ENCODE assay signal across 24 mouse cellular contexts in the genomic region with DNA sequence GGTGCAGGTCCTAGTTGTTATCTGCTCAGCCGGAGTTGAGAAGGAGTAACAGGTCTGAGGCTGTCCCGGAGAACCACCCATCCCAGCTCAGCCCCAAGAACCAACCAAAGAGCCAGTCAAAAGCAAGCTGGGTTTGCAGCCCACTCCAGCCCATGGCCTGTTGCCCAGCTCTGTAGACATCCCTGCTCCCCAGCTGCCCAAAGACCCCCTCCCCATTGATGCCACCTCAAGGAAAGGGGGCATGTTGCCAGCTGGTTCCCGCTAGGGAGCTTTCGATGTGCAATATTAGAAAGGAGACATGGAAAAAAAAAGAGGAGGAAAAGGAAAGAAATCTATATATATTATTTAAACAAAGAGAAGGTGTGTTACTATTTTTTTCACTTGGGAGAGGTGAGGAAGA. TPM values are rescaled to one million over a fixed set of nuclear protein-coding genes. Genes with fewer than 3 reads are reported as not detected.
DNase-seq lines count a peak whose midpoint lies in the region; ATAC-seq and TF ChIP-seq lines count a peak whose summit lies in the region.
"Had no signal": no experiment of that assay in that cellular context is flagged by ENCODE, and none has a peak within 500 bp of the region (broad histone marks: within the 10 kb centered on the region; RNA-seq: fewer than 3 reads in every experiment).

No protein-coding gene starts in this region.

- no peak for ATAC-seq in kidney, embryonic 16.5 days (ENCODE audit: low FRiP score, low TSS enrichment)
- ATAC-seq: forebrain, embryonic 14.5 days; forebrain, postnatal 0 days had no signal

- no peaks in the 10 kb centered on the region for H3K4me1 ChIP-seq in kidney, embryonic 16.5 days (ENCODE audit: insufficient read depth, low read length)
- H3K4me1 ChIP-seq: embryonic facial prominence, embryonic 12.5 days; forebrain, embryonic 12.5 days had no signal

- H3K9me3 ChIP-seq in kidney, embryonic 16.5 days (ENCODE audit: low read length): no peaks in the 10 kb centered on the region
- H3K9me3 ChIP-seq: embryonic facial prominence, embryonic 10.5 days; embryonic facial prominence, embryonic 12.5 days; forebrain, embryonic 12.5 days had no signal

- no peaks in the 10 kb centered on the region for H3K27me3 ChIP-seq in kidney, embryonic 16.5 days (ENCODE audit: insufficient read depth, low read length)
- H3K27me3 ChIP-seq: embryonic facial prominence, embryonic 12.5 days; forebrain, embryonic 12.5 days had no signal

- no peak overlapping the region for H3K27ac ChIP-seq in gastrocnemius, adult 2 months
- H3K27ac ChIP-seq in kidney, embryonic 16.5 days (ENCODE audit: low read length): no peak overlapping the region
- H3K27ac ChIP-seq: embryonic facial prominence, embryonic 10.5 days; embryonic facial prominence, embryonic 12.5 days; forebrain, embryonic 12.5 days had no signal

- H3K4me2 ChIP-seq in kidney, embryonic 16.5 days (replicated peaks; ENCODE audit: low read depth, low read length): no peak overlapping the region
- H3K4me2 ChIP-seq: embryonic facial prominence, embryonic 12.5 days; forebrain, embryonic 12.5 days had no signal

- peaks cover 27% of the 10 kb centered on the region for H3K36me3 ChIP-seq in kidney, embryonic 16.5 days (ENCODE audit: insufficient read depth, low read length)
- H3K36me3 ChIP-seq: forebrain, embryonic 12.5 days had no signal

- DNase-seq in gastrocnemius, adult 2 months: peak; percentile 12
- no peak for DNase-seq in gastrocnemius, postnatal 10 days
- peak; percentile 56 for DNase-seq in left cerebral cortex, postnatal 4 days
- no peak for DNase-seq in left cerebral cortex, postnatal 36 days (ENCODE audit: low spot score in 2 of 2)
- DNase-seq in urinary bladder, postnatal 10 days (ENCODE audit: low spot score): peak; percentile 4
- DNase-seq in urinary bladder, adult 18-20 months (ENCODE audit: low spot score in 2 of 2): no peak
- DNase-seq: adrenal gland, adult 2 months; adrenal gland, postnatal 10 days; adrenal gland, postnatal 25 days; cerebellum, adult 11-12 months; cerebellum, adult 2 months; cerebellum, adult 9-10 months; cerebellum, postnatal 25 days; forebrain, postnatal 0 days had no signal

- H3K4me3 ChIP-seq in gastrocnemius, adult 2 months: no peak overlapping the region
- no peak overlapping the region for H3K4me3 ChIP-seq in kidney, embryonic 16.5 days (ENCODE audit: low read length)
- H3K4me3 ChIP-seq: embryonic facial prominence, embryonic 10.5 days; embryonic facial prominence, embryonic 12.5 days; forebrain, embryonic 12.5 days had no signal

- no peak for TF ChIP-seq CTCF in gastrocnemius, adult 2 months (IDR thresholded peaks at IDR 0.05)

- WGBS in kidney, embryonic 16.5 days: 96% methylated on average over 4 of the region's 4 CpGs

- intact Hi-C loops in gastrocnemius, adult 2 months (cut with DNase I): no loop called here
- intact Hi-C loops in left cerebral cortex, postnatal 4 days (cut with DNase I): no loop called here
- intact Hi-C loops in left cerebral cortex, postnatal 36 days (cut with DNase I): no loop called here

- no peak overlapping the region for H3K9ac ChIP-seq in kidney, embryonic 16.5 days (replicated peaks; ENCODE audit: low read length)
- H3K9ac ChIP-seq: embryonic facial prominence, embryonic 12.5 days; forebrain, embryonic 12.5 days; forebrain, postnatal 0 days had no signal

RNA-seq across cellular contexts. Expression of a gene that starts 11.0 kb away (rescaled TPM):
- total RNA-seq in gastrocnemius, adult 2 months (2021): 1 to 10 TPM in 1 of 2 experiments, not detected in 1; 1.3 TPM
- total RNA-seq in gastrocnemius, postnatal 10 days (2021): 1 to 10 TPM in 1 of 2 experiments, not detected in 1; 1.8 TPM
- not detected for total RNA-seq in left cerebral cortex, postnatal 4 days (2021)
- not detected for total RNA-seq in left cerebral cortex, postnatal 36 days (2021)
- polyA plus RNA-seq in kidney, embryonic 16.5 days (2015; fragmentation: Nextera tagmentation; extraction: Ambion mirVana): not detected in 2 replicates
- total RNA-seq: ES-E14; forebrain, postnatal 0 days; MEL had no signal
- polyA plus RNA-seq: cerebellum, adult 2 months; cortical plate, adult 2 months; embryonic facial prominence, embryonic 10.5 days; embryonic facial prominence, embryonic 12.5 days; forebrain, embryonic 12.5 days; forebrain, embryonic 14.5 days; forebrain, postnatal 0 days had no signal

RNA-seq across cellular contexts. Expression of a gene that starts 22.6 kb away (rescaled TPM):
- total RNA-seq in gastrocnemius, adult 2 months (2021): not detected
- not detected for total RNA-seq in gastrocnemius, postnatal 10 days (2021)
- not detected for total RNA-seq in left cerebral cortex, postnatal 4 days (2021)
- not detected for total RNA-seq in left cerebral cortex, postnatal 36 days (2021)
- not detected in 2 replicates for polyA plus RNA-seq in kidney, embryonic 16.5 days (2015; fragmentation: Nextera tagmentation; extraction: Ambion mirVana)
- total RNA-seq: ES-E14; forebrain, postnatal 0 days; MEL had no signal
- polyA plus RNA-seq: C2C12; cerebellum, adult 2 months; cortical plate, adult 2 months; embryonic facial prominence, embryonic 10.5 days; embryonic facial prominence, embryonic 12.5 days; embryonic facial prominence, embryonic 14.5 days; forebrain, embryonic 12.5 days; forebrain, embryonic 14.5 days; forebrain, postnatal 0 days had no signal

RNA-seq across cellular contexts. Expression of a gene that starts 28.8 kb away (rescaled TPM):
- not detected for total RNA-seq in gastrocnemius, adult 2 months (2021)
- total RNA-seq in gastrocnemius, postnatal 10 days (2021): under 1 TPM in 1 of 2 experiments, not detected in 1; 0.47 TPM
- not detected for total RNA-seq in left cerebral cortex, postnatal 4 days (2021)
- not detected for total RNA-seq in left cerebral cortex, postnatal 36 days (2021)
- polyA plus RNA-seq in kidney, embryonic 16.5 days (2015; fragmentation: Nextera tagmentation; extraction: Ambion mirVana): not detected in 2 replicates
- total RNA-seq: ES-E14; forebrain, postnatal 0 days; MEL had no signal
- polyA plus RNA-seq: C2C12; cerebellum, adult 2 months; cortical plate, adult 2 months; embryonic facial prominence, embryonic 10.5 days; embryonic facial prominence, embryonic 12.5 days; embryonic facial prominence, embryonic 14.5 days; forebrain, embryonic 12.5 days; forebrain, embryonic 14.5 days; forebrain, postnatal 0 days had no signal

Comparison
In these comparisons a context has a peak if more than half of its experiments do, and no peak if none do; other contexts are left out.
1. DNase-seq: peak in gastrocnemius, adult 2 months (single experiment), left cerebral cortex, postnatal 4 days (single experiment) and urinary bladder, postnatal 10 days (single experiment); none in gastrocnemius, postnatal 10 days (single experiment), left cerebral cortex, postnatal 36 days (0 of 2) and urinary bladder, adult 18-20 months (0 of 2).